Mouse (Mus musculus) heart, adult 2 months (tissue): ENCODE measurements around the gene Nfkbil1.

Source experiments
- CTCF ChIP-seq: fragments of 200-600 bp; IDR thresholded peaks from 2 replicates; pipeline ENCODE4 v1.8.1; 2022; ENCODE audit warnings: antibody characterized with exemption, mild to moderate bottlenecking, moderate library complexity
- POLR2A ChIP-seq: fragments of 200-500 bp; IDR thresholded peaks from 2 replicates; pipeline ENCODE4 v1.6.1; 2011; ENCODE audit warnings: mild to moderate bottlenecking, low read depth, low read length, control low read depth; ENCODE audit not compliant: insufficient read depth

DNA sequence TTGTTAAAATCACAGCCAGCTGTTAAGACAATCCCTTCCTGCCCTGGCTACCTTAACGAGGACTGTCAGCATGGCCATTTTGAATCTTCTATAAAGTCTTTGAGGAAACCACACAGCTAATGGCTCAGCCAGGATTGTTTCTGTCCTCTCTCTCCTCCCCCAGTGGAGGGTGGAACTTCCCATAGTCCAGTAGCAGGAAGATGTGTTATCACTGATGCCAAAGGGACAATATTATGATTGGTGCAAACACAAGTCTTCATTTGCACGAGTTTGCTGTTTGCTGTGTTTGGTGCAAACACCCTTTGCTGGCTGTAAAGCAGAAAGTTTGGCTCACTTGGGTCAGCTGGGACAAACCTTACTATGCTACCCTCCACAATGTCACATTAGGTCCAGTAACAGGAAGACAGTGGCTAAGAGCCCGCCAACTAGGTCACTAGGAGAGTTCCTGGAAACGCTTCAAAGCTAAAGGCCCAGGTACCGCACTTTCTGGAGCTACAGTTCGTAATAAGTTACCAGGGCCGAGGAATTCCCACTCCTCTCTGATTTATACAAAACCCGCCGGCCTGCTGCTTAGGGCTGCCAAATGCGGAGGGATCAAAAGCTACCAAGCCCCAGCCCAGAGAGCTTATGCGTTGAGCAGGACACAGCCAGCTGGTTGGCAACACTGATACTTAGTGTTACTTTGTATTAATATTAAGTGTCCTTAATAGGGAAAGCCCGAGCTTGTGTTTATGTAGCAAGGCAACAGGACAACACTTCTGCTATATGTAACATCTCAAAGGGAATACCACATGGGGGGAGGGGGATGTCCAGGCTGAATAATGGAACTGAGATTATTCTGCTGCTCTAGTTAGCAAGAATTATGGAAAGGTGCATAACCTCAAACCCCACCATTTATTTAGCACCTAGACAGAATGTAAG lies 5.1 kb upstream of the Nfkbil1 start:
- no peak for TF ChIP-seq POLR2A
- no peak for TF ChIP-seq CTCF
